Mouse (Mus musculus) kidney, postnatal 36 days (tissue): ENCODE data around the gene Nr1d1.

ENCODE experiments used
- DNase-seq, 2 experiments: peaks; one replicate each; pipeline ENCODE4 v3.0.0; 2021 to 2022; ENCODE audit warnings: mixed read lengths in 2 of 2

The Nr1d1 gene

GRCm38 (mm10) chr11:98787691-98788090 is 12.6 kb upstream of the Nr1d1 start:
- no peak for DNase-seq

GRCm38 (mm10) chr11:98787229-98787628 is 12.1 kb upstream of the Nr1d1 start:
- DNase-seq: peak in 1 of 2 experiments; percentile 39

GRCm38 (mm10) chr11:98786359-98787214 is 11.5 kb upstream of the Nr1d1 start:
- peak; percentile 98 to 99 for DNase-seq

- DNase-seq: peak; percentile 83 to 87
These were observed 10.7 kb upstream of the Nr1d1 start for GRCm38 (mm10) chr11:98785772-98786281.

- DNase-seq: peak in 1 of 2 experiments; percentile 33
These were observed 10.1 kb upstream of the Nr1d1 start for GRCm38 (mm10) chr11:98785214-98785613.

GRCm38 (mm10) chr11:98784139-98784538 is 9.0 kb upstream of the Nr1d1 start:
- DNase-seq: no peak

GRCm38 (mm10) chr11:98783236-98783696 is 8.1 kb upstream of the Nr1d1 start:
- peak; percentile 99 to 100 for DNase-seq

GRCm38 (mm10) chr11:98782651-98783235 is 7.6 kb upstream of the Nr1d1 start:
- DNase-seq: peak in 1 of 2 experiments; percentile 60

- peak in 1 of 2 experiments; percentile 60 for DNase-seq
These were observed 6.8 kb upstream of the Nr1d1 start for GRCm38 (mm10) chr11:98781851-98782512.

GRCm38 (mm10) chr11:98777888-98778287 is 2.8 kb upstream of the Nr1d1 start:
- no peak for DNase-seq

- DNase-seq: peak; percentile 84 to 91
These were observed 1.9 kb upstream of the Nr1d1 start for GRCm38 (mm10) chr11:98776843-98777590.

GRCm38 (mm10) chr11:98776052-98776764 is 1.1 kb upstream of the Nr1d1 start:
- peak in 1 of 2 experiments; percentile 22 for DNase-seq

GRCm38 (mm10) chr11:98775348-98776051 is 367 bp upstream of the Nr1d1 start:
- peak; percentile 99 to 100 for DNase-seq

GRCm38 (mm10) chr11:98773635-98774295 is 1.4 kb downstream of the Nr1d1 start:
- peak; percentile 100 for DNase-seq

- peak; percentile 70 to 89 for DNase-seq
These were observed 2.4 kb downstream of the Nr1d1 start for GRCm38 (mm10) chr11:98772667-98773171.

- peak in 1 of 2 experiments; percentile 36 for DNase-seq
These were observed 3.1 kb downstream of the Nr1d1 start for GRCm38 (mm10) chr11:98771844-98772525.

- no peak for DNase-seq
These were observed 4.0 kb downstream of the Nr1d1 start for GRCm38 (mm10) chr11:98771131-98771530.

- DNase-seq: peak in 1 of 2 experiments; percentile 44
These were observed 4.8 kb downstream of the Nr1d1 start for GRCm38 (mm10) chr11:98770096-98770975.
